Mouse (Mus musculus): ENCODE results near the gene Spint3. TPM values are rescaled to one million over a fixed set of nuclear protein-coding genes. Genes with fewer than 3 reads are reported as not detected.

Gene Spint3
- total RNA-seq, 2 experiments from 2014 or later: not detected

GRCm38 (mm10) chr2:164551502-164551901 lies 21.8 kb downstream of the Spint3 start:
- DNase-seq (ENCODE audit: extremely low spot score in 1 of 2, low spot score in 1 of 2): no peak

DNA sequence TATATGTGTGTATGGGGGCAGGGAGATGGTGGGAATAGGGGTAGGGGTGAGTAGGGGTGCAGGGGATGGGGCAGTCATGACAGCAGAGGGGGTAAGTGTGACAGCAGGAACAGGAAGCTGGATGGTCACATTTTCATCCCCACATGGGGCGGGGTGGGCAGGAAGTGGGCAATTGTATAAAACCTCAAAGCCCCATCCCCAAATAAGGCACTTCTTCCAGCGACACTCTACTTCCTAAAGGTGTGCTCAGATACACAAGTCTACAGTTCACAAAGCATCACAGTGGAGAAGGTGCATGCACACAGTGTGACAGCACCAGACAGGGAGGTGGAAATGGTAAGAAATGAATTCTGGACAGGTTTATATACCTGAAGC lies 22.4 kb downstream of the Spint3 start:
- DNase-seq (ENCODE audit: extremely low spot score in 1 of 2, low spot score in 1 of 2): no peak

DNA sequence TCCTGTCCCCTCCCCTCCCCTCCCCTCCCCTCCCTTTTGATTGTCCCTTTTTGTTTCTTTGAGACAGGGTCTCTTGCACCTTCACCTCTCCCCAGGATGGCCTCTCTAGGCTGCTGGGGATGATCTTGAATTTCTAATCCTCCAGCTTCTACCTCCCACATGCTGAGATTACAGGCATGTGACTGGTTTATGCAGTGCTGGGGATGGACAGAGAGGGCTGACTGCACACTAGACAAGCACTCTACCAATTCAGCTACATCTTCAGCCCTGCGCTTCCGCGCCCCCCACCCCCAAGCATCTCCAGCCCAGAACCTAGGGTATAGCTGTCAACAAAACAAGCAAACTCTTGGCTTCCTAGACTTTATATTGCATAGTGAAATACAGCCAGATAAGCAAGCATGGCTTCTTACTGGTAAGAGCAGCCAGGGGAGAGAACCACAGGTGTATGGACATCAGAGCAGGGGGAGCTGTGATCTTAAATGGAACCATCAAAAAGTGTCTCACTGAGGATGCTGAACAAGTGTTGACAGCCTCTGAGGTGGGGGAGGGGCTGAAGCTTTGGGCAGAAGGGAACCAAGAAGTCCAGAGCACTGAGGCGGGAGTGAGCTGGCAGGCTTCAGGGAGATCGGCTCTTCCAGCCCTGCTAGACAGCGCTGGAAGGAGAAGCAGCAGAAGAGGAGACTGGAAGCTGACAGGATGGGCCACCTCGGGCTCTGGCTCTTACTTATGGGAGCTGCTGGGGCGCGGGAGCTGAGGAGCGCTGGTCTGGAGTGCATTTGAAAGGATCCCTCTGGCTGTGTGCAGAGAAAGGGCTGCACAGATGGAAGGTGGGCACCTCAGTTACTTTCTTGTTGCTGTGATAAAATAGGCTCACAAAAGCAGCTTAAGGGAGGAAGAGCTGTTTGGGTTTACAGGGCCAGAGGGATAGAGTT lies 23.0 kb downstream of the Spint3 start:
- no peak for DNase-seq (ENCODE audit: extremely low spot score in 1 of 2, low spot score in 1 of 2)

DNA sequence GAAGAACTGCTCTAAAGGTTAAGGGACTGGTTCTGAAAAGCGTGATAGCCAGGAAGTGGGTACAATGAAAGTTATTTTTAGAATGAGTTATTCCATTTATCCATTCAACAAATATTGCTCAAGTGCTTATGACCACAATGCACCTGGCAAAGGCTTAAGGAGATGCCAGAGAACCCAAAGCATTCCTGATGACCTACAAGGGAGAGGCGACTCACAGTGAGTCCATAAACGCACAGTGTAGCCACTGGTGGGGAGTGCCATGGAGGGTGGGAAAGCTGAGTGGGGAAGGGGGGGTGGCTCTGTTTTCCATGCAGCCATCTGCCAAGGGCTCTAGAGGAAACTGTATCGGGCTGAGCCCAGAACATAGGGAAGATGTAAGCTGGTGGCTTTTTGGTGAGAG lies 23.9 kb downstream of the Spint3 start:
- no peak for DNase-seq (ENCODE audit: extremely low spot score in 1 of 2, low spot score in 1 of 2)

- no peak for DNase-seq (ENCODE audit: extremely low spot score in 1 of 2, low spot score in 1 of 2)
Observed at GRCm38 (mm10) chr2:164544454-164545097, 28.7 kb downstream of the Spint3 start.

GRCm38 (mm10) chr2:164543745-164544144 lies 29.5 kb downstream of the Spint3 start:
- no peak for DNase-seq (ENCODE audit: extremely low spot score in 1 of 2, low spot score in 1 of 2)

DNA sequence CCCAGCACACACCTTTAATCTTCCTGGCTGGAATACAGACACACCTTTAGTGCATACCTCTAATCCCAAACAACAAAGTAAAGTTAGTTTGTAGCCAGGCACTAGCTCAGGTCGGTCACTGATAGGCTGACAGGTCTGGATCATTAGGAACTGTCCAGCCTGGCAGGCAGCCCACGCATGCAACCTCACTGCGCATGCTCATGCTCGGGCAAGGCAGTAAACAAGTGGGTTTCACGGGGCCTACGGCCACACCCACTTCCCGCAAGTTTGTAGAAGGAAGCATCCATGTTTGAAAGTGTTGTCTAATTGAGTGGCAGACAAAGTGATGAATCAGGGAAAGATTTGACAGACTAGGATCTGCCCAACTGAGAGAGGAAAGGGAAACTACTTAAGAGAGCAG lies 30.7 kb downstream of the Spint3 start:
- no peak for DNase-seq (ENCODE audit: extremely low spot score in 1 of 2, low spot score in 1 of 2)

- DNase-seq (ENCODE audit: extremely low spot score in 1 of 2, low spot score in 1 of 2): peak in 1 of 2 experiments; percentile 36
Observed at GRCm38 (mm10) chr2:164542132-164542531, 31.1 kb downstream of the Spint3 start.

GRCm38 (mm10) chr2:164540652-164541427 lies 32.4 kb downstream of the Spint3 start:
- DNase-seq (ENCODE audit: extremely low spot score in 1 of 2, low spot score in 1 of 2): no peak

DNA sequence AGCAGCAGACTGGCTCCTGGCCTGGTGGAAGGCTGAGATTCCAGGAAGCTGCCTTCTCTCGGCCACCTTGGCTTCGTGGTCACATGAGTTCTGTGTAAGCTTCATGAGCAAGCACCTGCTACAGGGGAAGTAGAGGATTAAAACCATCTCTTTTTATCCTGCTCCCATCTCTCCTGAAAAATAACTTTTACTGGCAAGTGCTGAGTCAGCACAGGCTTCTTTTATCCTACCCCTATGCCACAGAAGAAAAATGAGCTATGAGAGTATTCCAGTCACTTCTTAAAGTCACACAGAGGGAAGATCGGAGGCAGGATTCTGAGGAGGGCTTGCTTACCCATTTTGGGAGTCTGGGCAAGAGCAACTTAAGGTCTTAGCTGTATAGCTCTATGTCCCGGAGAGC lies 36.3 kb downstream of the Spint3 start:
- no peak for DNase-seq (ENCODE audit: extremely low spot score in 1 of 2, low spot score in 1 of 2)

- no peak for DNase-seq (ENCODE audit: extremely low spot score in 1 of 2, low spot score in 1 of 2)
Observed at GRCm38 (mm10) chr2:164534315-164534714, 38.9 kb downstream of the Spint3 start.

DNA sequence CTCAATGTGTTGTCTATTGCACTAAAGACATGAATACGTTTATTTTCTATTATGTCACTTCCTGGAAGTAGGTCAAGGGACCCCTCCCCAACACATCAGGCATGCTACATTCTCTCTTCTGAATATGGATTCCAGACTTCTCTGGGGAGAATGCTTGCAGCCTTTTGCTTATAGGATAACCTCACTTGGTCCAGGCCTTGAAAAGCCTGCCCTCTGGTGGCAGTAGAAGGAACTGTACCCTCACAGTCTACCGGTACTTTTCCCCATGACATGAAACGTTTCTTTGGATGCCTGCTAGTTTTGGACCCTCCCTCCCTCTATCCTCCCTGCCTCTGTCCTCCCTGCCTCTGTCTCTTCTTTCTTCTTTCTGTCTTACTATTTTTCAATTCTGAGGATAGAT lies 42.1 kb downstream of the Spint3 start:
- DNase-seq (ENCODE audit: extremely low spot score in 1 of 2, low spot score in 1 of 2): peak; percentile 59 to 85

GRCm38 (mm10) chr2:164528557-164528956 lies 44.7 kb downstream of the Spint3 start:
- DNase-seq (ENCODE audit: extremely low spot score in 1 of 2, low spot score in 1 of 2): no peak

GRCm38 (mm10) chr2:164523301-164523773 lies 49.9 kb downstream of the Spint3 start:
- DNase-seq (ENCODE audit: extremely low spot score in 1 of 2, low spot score in 1 of 2): no peak

- DNase-seq (ENCODE audit: extremely low spot score in 1 of 2, low spot score in 1 of 2): no peak
Observed at GRCm38 (mm10) chr2:164522280-164522679, 51.0 kb downstream of the Spint3 start.

- no peak for DNase-seq (ENCODE audit: extremely low spot score in 1 of 2, low spot score in 1 of 2)
Observed at GRCm38 (mm10) chr2:164521841-164522240, 51.4 kb downstream of the Spint3 start.

GRCm38 (mm10) chr2:164520782-164521181 lies 52.5 kb downstream of the Spint3 start:
- no peak for DNase-seq (ENCODE audit: extremely low spot score in 1 of 2, low spot score in 1 of 2)

All from layer of hippocampus, postnatal 25 days (tissue).